Mouse (Mus musculus) heart, postnatal 4 days (tissue): ENCODE data around the gene AK157302. TPM values are rescaled to one million over a fixed set of nuclear protein-coding genes. Genes with fewer than 3 reads are reported as not detected.
"Not testable (repeated sequence)": the region's sequence is repeated elsewhere in the genome, so short reads cannot be mapped to it uniquely, and the experiment has no call there.

Experiments
- DNase-seq: peaks from one replicate; pipeline ENCODE4 v3.0.0; 2021
- total RNA-seq, 2 experiments: library from RNA; stranded (reverse); gene quantifications; 2 replicates each; pipeline ENCODE4 v1.2.3; 2021

Gene AK157302
- total RNA-seq = 10 to 100 TPM; 21.1 to 21.9 TPM

DNA sequence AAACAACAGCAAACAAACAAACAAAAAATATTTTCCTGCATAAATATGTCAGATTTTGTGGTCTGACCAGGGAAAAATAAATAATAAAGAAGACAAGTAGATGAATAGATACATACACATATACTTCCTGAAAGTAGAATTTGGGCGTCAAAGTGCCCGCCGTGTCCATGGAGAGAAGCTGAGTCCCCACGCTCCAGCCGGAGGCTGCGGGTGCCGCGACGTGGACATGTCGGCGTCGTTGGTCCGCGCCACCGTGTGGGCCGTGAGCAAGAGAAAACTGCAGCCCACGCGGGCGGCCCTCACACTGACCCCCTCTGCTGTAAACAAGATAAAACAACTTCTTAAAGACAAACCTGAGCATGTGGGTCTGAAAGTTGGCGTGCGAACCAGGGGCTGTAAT, at the start of gene AK157302:
Gene AK157302 (plus strand): TSS at position 144 of the 400 bp plus-strand sequence.
- DNase-seq = peak; percentile 17

DNA sequence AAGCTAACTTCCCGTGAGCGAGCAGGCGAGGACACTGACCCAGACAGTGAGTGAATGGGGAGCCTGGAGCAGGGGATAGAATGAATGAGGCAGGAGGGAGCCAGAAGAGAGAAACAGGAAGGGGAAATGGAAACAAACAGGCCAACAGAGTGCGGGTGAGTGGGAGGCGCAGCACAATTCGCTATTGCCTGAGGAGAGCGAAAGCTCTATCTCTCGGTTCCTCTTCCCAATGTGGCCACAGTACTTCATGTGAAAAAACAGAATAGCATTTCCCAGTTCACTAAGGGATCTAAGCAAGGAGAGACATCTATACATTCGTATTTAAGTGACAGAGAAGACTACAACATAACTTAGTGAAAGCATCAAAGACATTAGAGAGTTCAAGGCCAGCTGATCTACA, 48.2 kb upstream of the AK157302 start:
- no peak for DNase-seq

DNA sequence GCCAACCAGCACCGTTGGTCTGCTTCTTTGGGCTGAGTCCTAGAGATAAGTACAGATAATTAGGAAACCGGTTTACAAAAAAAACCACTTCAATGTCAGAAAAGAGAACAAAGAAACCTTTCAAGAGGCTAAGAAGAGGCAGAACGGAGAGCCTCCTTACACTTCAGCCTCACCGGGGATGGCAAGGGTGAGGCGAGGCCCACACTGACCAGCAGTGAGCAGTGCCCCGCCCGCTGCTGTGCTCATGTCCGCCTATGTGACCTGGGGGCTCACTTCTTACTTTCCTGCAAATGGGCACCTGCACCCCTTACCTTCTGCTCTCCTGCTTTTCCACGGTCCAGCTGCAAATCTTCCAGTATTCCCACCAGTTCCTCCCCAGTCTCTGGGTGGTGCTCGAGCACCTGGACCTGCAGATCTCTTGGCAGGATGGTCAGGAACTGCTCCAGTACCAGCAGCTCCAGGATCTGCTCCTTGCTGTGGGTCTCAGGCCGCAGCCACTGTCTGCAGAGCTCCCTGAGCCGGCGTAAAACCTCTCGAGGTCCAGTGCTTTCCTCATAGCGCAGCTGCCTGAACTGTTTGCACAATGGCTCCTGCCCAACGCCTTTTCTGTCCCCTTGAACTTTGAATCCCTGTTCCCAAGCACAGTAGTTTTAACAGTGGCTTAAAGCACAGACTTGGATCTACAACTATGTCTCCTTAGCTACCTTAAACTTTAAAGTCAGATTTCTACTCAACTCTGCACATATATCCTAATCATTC, 47.0 kb upstream of the AK157302 start:
- no peak for DNase-seq

DNA sequence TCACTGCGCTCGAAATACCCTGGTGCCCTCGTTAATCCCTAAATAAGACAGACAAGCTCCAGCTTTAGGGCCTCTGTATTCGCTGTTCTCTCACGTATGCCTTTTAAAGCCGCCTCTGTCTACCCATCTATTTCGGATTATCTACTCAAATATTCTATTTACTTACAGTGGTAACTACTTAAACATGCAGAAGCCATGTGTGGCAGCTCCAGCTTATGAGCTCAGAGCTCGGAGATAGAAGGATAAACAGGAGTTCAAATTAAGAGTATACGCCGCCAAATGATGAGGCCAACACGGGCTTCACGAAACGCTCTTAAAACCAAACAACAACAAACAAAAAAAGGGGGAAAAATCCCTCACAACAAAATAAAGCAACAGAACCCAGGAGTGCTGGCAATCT, 42.0 kb upstream of the AK157302 start:
- no peak for DNase-seq

DNA sequence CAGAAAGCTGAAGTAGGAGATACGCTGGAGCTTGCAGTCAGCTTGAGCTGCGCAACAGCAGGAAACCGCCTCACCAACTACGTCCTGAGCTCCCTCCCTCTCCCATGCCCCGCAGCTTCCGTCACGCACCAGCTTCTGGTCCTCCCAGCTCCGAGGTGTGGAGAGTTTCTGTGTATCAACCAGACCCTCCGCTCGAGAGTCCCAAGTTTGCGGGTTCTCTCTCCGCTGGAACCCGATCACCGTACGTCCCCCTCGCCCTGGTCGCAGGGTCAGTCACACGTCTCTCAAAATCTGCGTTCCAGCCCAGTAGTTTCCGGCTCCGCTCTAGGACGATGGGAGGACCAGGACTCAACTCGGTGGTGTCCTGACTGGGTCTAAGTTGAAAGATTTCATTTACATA, 41.6 kb upstream of the AK157302 start, which contains the start of gene Zscan26:
Gene Zscan26 (minus strand): TSS at position 282 of the 400 bp plus-strand sequence.
- peak; percentile 83 for DNase-seq

DNA sequence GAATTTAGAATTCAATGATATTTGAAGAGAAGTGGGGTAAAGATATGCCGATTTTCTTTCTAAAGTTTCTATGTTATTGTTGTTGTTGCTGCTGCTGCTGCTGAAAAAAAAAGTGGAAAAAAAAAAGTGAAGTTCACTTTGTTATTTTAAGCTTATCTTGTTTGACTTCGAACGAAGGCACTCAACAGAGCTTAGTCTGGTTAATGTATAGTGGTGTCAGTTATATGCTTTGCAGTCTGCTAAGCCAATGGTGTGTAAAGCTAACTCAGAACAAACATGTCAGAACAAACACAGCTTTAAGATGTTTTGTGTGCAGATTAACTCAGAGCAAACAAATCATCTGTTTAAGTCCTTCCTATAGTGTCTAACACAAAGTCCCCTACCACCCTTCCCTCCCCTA, 40.9 kb upstream of the AK157302 start:
- DNase-seq = no peak

DNA sequence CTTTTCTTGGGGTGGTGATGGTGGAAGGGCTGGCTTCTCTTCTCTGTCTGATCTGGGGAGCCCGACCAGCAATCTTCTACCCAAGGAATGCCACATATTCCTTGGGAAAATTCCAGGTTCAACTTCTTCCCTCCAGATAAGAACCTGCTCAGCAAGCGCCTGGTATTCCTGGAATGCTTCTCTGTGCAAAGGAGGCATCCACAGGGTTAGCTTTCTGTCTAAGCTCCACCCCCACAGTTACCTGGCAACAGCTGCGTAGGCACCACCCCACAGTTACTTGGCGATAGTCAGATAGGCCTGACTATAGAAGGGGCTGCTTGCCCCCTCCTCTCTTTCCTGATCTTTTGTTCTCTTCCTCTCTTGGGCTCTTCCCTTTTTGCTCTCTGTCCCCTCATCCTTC, 38.7 kb upstream of the AK157302 start:
- no peak for DNase-seq

DNA sequence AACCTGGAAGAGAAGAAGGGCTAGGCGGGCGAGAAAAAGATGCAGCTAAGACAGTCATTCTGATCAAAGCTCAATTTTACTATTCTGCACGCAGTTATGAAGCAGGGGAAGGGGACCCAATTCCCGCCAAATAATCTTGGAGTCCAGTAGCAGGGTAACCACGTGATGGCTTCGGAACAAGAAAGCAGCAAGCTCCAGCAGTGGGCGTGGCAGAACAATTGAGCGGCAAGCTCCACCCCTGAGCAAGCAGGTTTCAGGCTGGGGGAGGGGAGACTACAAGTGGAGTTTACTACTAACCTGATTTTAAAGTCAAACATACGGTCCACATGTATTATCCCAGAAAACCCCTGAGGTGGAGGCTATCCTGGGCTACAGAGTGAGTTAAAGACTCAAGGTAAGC, 32.5 kb upstream of the AK157302 start:
- not testable (repeated sequence) for DNase-seq

DNA sequence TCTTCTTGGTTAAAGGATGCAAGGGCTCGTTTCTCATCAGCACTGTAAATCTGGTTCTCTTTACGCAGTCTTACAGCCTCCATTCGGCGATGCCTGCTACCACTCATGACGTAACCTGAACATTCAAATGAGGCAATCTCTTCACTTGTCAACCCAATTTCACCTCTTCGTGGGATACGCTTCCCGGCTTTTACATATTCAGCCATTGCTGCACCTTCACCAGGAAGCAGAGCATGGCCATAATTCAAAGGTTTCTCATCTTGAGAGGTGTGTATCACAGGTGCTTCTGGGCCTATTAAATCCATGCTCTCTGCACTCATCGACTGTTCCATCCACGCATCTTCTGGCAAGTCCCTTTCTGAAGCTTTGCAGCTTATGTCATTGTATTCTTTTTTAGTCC, 27.7 kb upstream of the AK157302 start:
- no peak for DNase-seq

DNA sequence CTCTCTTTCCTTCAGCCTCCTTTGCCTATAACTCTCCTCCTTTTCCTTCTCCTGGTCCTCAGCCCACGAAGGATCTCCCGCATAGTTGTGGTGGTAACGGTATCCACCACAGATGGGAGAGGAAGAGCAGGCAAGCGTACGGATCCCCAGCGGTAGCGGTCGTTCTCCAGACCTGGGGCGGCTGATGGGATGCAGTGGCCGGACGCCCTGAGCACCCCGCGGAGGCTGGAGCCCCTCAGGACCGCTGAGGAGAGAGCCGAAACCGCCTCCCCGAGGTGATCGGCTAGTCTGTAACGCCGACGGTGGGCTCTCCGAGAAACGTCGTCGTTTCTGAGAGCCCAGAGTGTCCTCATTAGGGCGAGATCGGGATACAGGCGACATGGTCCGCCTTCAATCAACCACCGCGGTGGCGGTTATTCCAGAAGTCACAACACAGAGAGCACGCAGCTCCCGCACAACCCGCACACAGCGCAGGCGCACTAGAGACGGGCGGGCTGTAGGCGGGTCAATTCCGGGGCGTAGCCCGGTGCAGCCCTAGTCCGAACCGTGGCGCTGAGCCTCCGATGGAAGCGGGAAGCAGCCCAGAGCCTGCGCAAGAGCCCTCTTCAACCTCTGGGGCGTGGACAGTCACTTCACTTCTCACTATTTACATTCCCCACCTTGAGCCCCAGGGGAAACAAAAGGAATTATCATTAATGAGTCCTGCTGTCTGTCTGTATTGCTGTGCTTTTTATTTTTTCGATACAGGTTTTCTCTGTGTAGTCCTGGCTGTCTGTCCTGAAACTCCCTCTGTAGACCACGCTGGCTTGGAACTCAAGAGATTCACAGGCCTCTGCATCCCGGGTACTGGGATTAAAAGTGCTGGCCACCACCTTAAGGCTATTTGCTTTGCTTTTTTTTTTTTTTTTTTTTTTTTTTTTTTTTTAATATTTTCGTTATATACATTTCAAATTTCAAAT, 26.7 kb upstream of the AK157302 start, which contains the start of gene Nkapl:
Gene Nkapl (minus strand): TSS at position 449 of the 959 bp plus-strand sequence.
- peak; percentile 85 for DNase-seq

DNA sequence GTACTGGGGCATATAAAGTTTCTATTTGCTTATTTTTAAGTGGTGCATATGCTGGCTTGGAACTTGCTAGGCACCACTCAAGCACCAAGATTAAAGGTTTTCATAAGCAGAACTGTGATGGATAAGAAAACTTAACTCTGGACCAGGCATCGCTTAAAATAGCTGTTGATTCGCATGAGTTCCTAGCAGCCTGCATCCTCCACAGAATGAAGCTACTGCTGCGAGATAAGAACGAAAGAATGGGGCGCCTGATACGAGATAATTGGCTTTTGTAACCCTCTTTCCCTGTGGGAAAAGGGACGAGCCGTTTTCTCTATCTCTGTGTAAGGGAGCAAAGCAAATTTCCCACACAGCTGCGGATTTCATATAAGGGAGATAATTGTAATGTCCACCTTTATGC, 25.9 kb upstream of the AK157302 start:
- DNase-seq = no peak

DNA sequence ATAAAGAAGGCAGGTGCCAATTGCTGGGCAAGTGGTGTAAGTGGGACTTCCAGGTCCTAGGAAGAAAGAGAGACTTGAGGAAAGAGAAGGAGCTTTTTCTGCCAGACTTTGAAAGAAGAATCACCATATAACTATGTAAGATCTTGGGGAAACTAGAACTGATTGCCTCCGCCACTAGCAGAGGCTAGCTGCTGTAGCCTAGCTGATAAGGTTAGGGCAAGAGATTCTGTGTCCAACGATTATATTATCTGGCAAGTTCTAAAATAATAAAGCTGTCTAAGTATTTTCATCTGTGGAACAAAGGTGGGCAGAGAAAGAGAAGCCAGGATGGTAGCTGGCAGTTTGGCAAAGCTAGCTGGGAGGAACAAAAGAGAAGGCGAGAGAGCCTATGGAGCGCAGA, 22.6 kb upstream of the AK157302 start:
- no peak for DNase-seq

DNA sequence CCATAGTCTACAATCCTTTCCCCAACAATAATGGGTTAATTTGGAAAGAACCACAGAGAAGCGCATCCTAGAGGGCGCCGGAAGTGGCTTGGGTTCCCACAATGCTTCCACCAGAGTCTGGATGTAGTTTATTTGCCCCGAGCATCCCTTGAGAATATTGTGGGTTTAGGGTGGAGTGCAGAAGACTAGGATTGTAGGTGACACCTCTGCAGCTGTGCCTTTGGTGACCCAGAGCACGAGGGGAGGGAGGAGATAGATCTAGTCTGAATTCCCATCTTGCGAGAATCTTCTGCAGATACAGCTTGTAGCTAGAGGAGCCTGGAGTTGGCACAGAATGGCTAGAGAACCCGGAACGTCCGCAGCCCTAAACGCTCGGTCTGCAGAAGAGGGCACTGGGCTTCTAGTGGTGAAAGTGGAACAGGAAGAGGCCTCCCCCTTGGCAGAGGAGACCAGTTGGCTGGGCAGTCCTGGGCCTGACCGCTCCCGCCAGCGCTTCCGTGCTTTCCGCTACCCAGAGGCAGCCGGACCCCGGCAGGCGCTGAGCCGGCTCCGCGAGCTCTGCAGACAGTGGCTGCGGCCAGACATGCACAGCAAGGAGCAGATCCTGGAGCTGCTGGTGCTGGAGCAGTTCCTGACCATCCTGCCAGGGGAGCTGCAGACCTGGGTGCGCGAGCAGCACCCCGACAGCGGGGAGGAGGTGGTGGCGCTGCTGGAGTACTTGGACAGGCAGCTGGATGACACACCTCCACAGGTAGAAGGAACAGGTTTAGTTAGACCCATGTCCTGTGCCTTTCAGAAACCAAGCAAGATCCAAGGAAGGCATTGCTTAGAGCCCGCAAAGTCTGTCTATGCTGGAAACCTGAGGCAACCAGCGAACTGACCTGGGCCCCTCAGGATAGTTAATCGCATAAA, 16.0 kb upstream of the AK157302 start, which contains the start of the genes Zkscan4 and Gm10065:
Gene Zkscan4 (plus strand): TSS at position 149 of the 912 bp plus-strand sequence.
Gene Gm10065 (minus strand): TSS at position 683 of the 912 bp plus-strand sequence.
- DNase-seq = peak; percentile 67

DNA sequence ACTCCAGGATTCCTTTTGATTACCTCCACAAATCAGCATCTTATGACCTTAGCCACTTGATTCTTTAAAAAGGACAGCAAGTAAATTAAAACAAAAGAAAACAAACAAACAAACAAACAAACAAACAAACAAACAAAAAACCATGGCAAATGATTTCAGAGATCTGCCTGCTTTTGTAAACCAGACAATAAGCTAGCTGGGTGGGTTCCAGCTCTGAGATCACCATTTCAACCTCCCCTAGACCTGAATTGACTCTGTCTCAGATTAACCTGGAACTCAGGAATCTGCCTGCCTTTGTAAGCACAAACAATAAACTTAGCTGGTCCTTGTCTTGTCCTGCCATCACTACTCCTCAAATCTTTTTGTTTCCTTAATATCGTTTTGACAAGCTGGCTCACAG, 8.1 kb upstream of the AK157302 start:
- no peak for DNase-seq

DNA sequence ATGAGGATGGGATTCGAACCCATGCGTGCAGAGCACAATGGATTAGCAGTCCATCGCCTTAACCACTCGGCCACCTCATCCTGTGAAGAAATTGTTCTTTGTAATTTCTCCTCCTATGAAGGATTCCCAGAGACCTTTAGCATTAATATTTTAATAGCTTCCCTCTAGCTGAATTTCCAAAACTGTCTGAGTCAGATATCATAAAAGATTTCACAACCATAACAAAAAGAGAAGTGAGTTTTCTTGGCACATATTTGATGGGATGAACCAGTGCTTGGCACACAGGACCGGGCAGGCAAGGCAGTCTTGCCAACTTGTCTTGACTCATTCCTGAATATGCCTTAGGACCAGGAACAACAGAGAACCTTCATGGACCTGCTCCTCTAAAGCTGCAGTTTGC, 2.2 kb upstream of the AK157302 start:
- DNase-seq = no peak

DNA sequence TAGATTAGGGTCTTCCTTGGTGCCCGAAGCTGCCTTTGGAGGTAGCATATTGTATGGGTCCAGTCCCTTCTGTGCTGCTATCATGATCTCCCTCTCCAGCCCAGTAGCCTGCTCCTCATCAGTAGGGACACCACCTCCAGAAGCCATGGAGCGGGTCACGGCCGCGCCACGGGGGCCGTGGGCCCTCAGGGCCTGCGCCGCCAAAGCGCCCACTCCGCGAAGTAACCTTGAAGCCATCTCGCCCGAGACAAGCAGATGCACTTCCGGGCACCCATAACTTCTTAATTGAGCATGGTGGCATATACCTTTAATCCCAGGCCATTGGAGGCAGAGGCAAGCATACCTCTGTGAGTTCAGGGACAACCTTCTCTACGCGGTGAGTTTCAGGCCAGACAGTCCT, 6.2 kb downstream of the AK157302 start, which contains the start of gene Gm11273:
Gene Gm11273 (minus strand): TSS at position 237 of the 400 bp plus-strand sequence.
- DNase-seq = not testable (repeated sequence)

DNA sequence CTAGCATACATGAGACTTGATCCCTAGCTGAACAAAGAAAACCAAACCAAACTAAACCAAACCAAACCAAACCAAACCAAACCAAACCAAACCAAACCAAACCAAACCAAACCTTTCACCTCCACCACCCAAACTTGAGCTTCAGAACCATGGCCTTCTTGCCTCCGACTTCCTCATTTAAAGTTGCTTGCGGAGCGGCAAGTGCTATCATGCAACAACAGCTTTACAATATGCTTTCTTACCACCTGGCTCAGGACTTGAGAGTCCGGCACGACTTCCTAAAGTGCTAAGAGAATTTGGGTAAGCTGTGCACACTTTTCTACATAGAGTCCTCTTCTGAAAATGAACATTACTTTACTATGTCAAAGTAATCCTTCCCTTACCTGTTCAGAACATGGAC, 7.3 kb downstream of the AK157302 start:
- no peak for DNase-seq

DNA sequence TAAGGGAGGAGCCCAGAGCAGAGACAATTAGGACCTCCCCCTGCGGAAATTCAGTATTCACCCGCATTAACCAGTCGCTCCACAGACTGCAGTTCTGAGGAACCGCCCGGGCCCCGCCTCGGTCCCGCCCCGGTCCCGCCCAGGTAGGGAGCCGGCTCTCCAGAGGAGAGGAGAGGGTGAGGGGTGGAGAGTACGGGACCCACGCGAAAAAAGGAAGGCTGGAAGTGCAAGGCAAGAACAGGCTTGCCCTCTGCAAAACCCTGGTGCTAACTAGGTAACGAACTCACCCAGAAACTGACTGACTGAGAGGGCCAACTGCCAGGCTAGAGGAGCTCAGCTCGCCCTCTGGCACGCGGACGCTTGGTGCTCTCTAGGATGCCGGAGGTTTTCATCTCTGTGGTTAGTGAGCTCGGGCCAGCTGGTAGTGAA, 11.2 kb downstream of the AK157302 start:
- DNase-seq = peak; percentile 80

DNA sequence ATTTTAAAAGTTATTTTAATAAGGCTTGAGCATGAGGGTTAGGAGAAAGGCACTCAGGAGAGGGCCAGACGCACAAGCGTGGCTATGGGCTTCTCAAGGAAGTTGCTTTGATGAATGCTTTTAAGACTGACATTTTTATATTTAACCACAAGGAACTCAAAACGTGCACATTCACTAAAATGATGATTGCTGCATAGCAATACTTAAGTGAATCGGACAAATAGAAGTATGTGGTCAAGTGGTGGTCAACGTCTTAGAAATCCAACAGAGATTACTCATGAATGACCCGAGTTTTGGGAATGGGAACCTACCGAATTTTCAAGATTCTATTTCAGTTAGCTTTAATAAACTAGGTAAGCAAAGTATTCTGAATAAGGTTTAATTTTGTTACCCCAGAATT, 35.1 kb downstream of the AK157302 start:
- DNase-seq = no peak

DNA sequence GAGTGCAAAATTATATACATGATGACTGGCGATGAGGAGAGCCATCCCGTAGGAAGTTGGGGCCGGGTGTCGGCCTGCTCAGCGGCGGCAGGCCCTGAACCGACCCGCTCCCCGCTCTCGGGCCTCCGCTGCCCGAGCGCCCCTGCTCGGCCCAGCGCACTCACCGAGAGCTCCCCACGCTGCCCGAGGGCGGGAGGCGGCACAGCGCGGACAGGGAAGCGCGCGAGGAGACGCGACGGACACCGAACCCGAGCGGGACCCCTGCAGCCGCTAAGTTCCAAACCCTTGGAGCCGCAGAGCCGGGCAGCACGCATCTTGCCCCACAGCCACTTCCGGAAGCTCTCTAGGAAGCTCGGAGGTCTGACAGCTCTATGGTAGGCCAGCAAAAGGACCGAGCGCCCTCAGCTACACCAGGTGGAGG, 35.8 kb downstream of the AK157302 start, which contains the start of gene Zkscan8:
Gene Zkscan8 (minus strand): TSS at position 340 of the 421 bp plus-strand sequence.
- peak; percentile 89 for DNase-seq

DNA sequence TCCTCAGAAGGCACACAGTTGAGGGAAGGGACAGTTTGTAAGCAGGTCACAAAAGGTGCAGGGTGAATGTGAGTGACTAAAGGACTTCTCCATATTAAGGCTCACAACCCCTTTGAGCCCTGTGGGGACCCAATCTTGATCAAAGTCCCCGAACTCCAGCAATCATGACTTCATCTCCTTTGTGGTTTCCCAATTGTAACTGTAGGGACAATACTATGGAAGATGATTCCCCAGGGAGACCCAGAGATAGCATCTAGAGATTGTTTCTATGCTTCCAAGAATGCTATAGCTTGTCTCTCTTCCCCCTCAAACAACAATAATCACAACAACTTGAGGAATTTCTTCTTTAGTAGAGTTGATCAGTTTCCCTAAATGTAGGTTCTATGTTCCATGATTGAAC, 47.7 kb downstream of the AK157302 start, which contains the start of gene Olfr1366:
Gene Olfr1366 (minus strand): TSS at position 101 of the 400 bp plus-strand sequence.
- DNase-seq = no peak
